Mouse (Mus musculus): ENCODE measurements around the gene Tcf20. TPM values are rescaled to one million over a fixed set of nuclear protein-coding genes. Genes with fewer than 3 reads are reported as not detected.

Gene Tcf20
- polyA plus RNA-seq, 1 experiment from 2014 or later, result 3.9 TPM

GRCm38 (mm10) chr15:82764881-82765280 lies 222.8 kb downstream of the Tcf20 start:
- no peak overlapping the region for H3K4me2 ChIP-seq (replicated peaks; ENCODE audit: low read depth)
- TF ChIP-seq CTCF (IDR thresholded peaks at IDR 0.05; ENCODE audit: low read depth), result no peak
- no peaks in the 10 kb centered on the region for H3K27me3 ChIP-seq (replicated peaks; ENCODE audit: control insufficient read depth, insufficient read depth, low read length)
- 83% methylated on average over 6 of the region's 6 CpGs for WGBS
- no peak overlapping the region for H3K9ac ChIP-seq (ENCODE audit: low read depth, low read length)
- no peaks in the 10 kb centered on the region for H3K36me3 ChIP-seq (ENCODE audit: control insufficient read depth, insufficient read depth)
- ATAC-seq, result no peak
- H3K27ac ChIP-seq (ENCODE audit: low read depth, low read length), result no peak overlapping the region
- H3K9me3 ChIP-seq (ENCODE audit: control insufficient read depth), result no peaks in the 10 kb centered on the region
- H3K4me3 ChIP-seq (ENCODE audit: low read depth, low read length), result no peak overlapping the region
- no peaks in the 10 kb centered on the region for H3K4me1 ChIP-seq (replicated peaks; ENCODE audit: control insufficient read depth, insufficient read depth, low read length)

GRCm38 (mm10) chr15:82763631-82764420 lies 223.8 kb downstream of the Tcf20 start, which contains the start of gene Cyp2d40:
Cyp2d40 (minus strand) TSS chr15:82764183.
- WGBS, result 89% methylated on average over 9 of the region's 9 CpGs
- ATAC-seq, result peak; percentile 16; the same call in 1 of the 2 replicates
- TF ChIP-seq CTCF (IDR thresholded peaks at IDR 0.05; ENCODE audit: low read depth), result no peak
- H3K27ac ChIP-seq (ENCODE audit: low read depth, low read length), result no peak within 1 kb of the TSS
- H3K4me2 ChIP-seq (replicated peaks; ENCODE audit: low read depth), result no peak within 1 kb of the TSS
- H3K4me1 ChIP-seq (replicated peaks; ENCODE audit: control insufficient read depth, insufficient read depth, low read length), result no peaks in the 10 kb centered on the region
- H3K9ac ChIP-seq (ENCODE audit: low read depth, low read length), result no peak within 1 kb of the TSS
- H3K36me3 ChIP-seq (ENCODE audit: control insufficient read depth, insufficient read depth), result no peaks in the 10 kb centered on the region
- no peaks in the 10 kb centered on the region for H3K27me3 ChIP-seq (replicated peaks; ENCODE audit: control insufficient read depth, insufficient read depth, low read length)
- H3K4me3 ChIP-seq (ENCODE audit: low read depth, low read length), result no peak within 1 kb of the TSS
- H3K9me3 ChIP-seq (ENCODE audit: control insufficient read depth), result no peaks in the 10 kb centered on the region

Small RNAs within 50 kb of the gene (microRNA-seq; reads per million reads assigned to microRNA genes)
- not detected for gene Gm27618
- 3.3 reads per million, percentile 5 among the genes with 10 or more reads in this experiment for gene Mir3080

Other genes starting within 250 kb of the Tcf20 start
- gene Cyp2d40, start 223.7 kb downstream of the Tcf20 start, polyA plus RNA-seq (2015; fragmentation: Nextera tagmentation; extraction: Ambion mirVana), result not detected in 2 replicates
- 79.7 and 87.1 TPM in 2 replicates for gene Cyp2d26, start 193.6 kb downstream of the Tcf20 start, polyA plus RNA-seq (2015; fragmentation: Nextera tagmentation; extraction: Ambion mirVana)
- 1.1 and 1.2 TPM in 2 replicates for gene Nfam1, start 45.4 kb upstream of the Tcf20 start, polyA plus RNA-seq (2015; fragmentation: Nextera tagmentation; extraction: Ambion mirVana)
- gene Serhl, start 101.6 kb upstream of the Tcf20 start, polyA plus RNA-seq (2015; fragmentation: Nextera tagmentation; extraction: Ambion mirVana), result 58.5 and 65.6 TPM in 2 replicates
- 32.1 and 32.7 TPM in 2 replicates for gene Rrp7a, start 134.9 kb upstream of the Tcf20 start, polyA plus RNA-seq (2015; fragmentation: Nextera tagmentation; extraction: Ambion mirVana)
- 49.8 and 51.6 TPM in 2 replicates for gene Poldip3, start 161.5 kb upstream of the Tcf20 start, polyA plus RNA-seq (2015; fragmentation: Nextera tagmentation; extraction: Ambion mirVana)
- gene Cyb5r3, start 184.7 kb upstream of the Tcf20 start, polyA plus RNA-seq (2015; fragmentation: Nextera tagmentation; extraction: Ambion mirVana), result 117 and 126 TPM in 2 replicates